In the genomic region with DNA sequence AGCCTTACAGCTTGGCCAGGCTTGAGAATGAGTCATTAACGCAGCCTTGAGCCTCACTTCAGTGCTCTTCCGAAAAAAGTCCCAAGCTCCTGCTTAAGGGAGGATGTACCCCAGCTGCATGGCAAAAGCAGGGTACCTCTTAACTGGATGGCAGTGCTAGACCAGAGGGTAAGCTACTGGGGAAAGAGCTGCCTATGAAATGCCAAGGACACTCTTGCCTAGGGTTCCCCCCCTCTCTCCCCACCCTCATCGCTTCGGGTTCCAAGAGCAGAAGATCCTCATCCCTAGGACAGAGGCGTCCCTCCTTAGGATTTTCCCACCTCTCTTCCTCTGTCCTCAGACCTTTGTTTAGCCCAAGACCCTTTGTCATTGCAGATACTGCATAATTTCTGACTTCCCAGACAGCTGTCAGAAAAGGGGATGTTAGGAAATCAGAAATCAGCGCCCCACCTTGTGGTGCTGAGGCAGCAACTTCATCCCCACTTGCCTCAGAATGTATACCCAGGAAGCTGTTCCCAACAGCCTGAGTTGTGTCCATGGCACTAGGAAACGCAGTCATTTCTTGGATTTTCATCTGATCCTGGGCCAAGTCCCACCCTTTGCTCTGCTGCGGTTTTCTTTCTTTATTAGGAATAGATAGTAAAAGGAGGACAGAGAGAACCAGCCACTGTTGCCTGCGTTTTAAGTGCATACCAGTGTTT, we compare ENCODE assay signal across 10 mouse cellular contexts. TPM values are rescaled to one million over a fixed set of nuclear protein-coding genes. Genes with fewer than 3 reads are reported as not detected.
DNase-seq lines count a peak whose midpoint lies in the region; ATAC-seq and TF ChIP-seq lines count a peak whose summit lies in the region.
"Had no signal": no experiment of that assay in that cellular context is flagged by ENCODE, and none has a peak within 500 bp of the region (broad histone marks: within the 10 kb centered on the region; RNA-seq: fewer than 3 reads in every experiment).

No protein-coding gene starts in this region.

- 68% methylated on average over 9 of the region's 9 CpGs for WGBS in hindbrain, embryonic 10.5 days
- WGBS in midbrain, embryonic 16.5 days = 39% methylated on average over 9 of the region's 9 CpGs

- peaks cover 21% of the 10 kb centered on the region for H3K27me3 ChIP-seq in hindbrain, embryonic 10.5 days (ENCODE audit: insufficient read depth, poor library complexity, severe bottlenecking)
- H3K27me3 ChIP-seq in midbrain, embryonic 16.5 days (ENCODE audit: control insufficient read depth, insufficient read depth, low read depth, low read length) = no peaks in the 10 kb centered on the region

- peaks cover 11% of the 10 kb centered on the region for H3K36me3 ChIP-seq in hindbrain, embryonic 10.5 days
- no peaks in the 10 kb centered on the region; the same call in 1 of the 2 replicates for H3K36me3 ChIP-seq in midbrain, embryonic 16.5 days (ENCODE audit: control insufficient read depth, insufficient read depth, low read length)

- ATAC-seq in midbrain, embryonic 16.5 days = no peak

- H3K4me1 ChIP-seq in cortical plate, adult 2 months (ENCODE audit: control insufficient read depth, insufficient read depth, low read length) = peaks cover 12% of the 10 kb centered on the region
- peaks cover 63% of the 10 kb centered on the region for H3K4me1 ChIP-seq in hindbrain, embryonic 10.5 days (replicated peaks)
- peaks cover 68% of the 10 kb centered on the region for H3K4me1 ChIP-seq in midbrain, embryonic 16.5 days (ENCODE audit: control insufficient read depth, insufficient read depth, low read length)

- peak; percentile 68 for TF ChIP-seq CTCF in layer of hippocampus, adult 2 months (conservative IDR thresholded peaks at IDR 0.05)
- TF ChIP-seq CTCF in cortical plate, adult 2 months (IDR thresholded peaks at IDR 0.05; ENCODE audit: extremely low read depth, insufficient read depth, low read length) = no peak

- peak overlapping the region; percentile 100 for H3K27ac ChIP-seq in layer of hippocampus, adult 2 months
- H3K27ac ChIP-seq in cortical plate, adult 2 months (ENCODE audit: insufficient read depth, low read length) = no peak overlapping the region
- peak overlapping the region; percentile 59 for H3K27ac ChIP-seq in hindbrain, embryonic 10.5 days
- H3K27ac ChIP-seq in midbrain, embryonic 16.5 days (ENCODE audit: low read length) = peak overlapping the region; percentile 47

- peak overlapping the region; percentile 92 for H3K4me2 ChIP-seq in midbrain, embryonic 16.5 days (ENCODE audit: low read length)

- TF ChIP-seq POLR2A in cortical plate, adult 2 months (IDR thresholded peaks at IDR 0.05; ENCODE audit: extremely low read depth, insufficient read depth, low read length) = no peak

- peak overlapping the region; percentile 73 for H3K4me3 ChIP-seq in layer of hippocampus, adult 2 months
- H3K4me3 ChIP-seq in cortical plate, adult 2 months (ENCODE audit: insufficient read depth, low read length) = peak overlapping the region; percentile 79
- peak overlapping the region; percentile 41; the same call in 1 of the 2 replicates for H3K4me3 ChIP-seq in hindbrain, embryonic 10.5 days
- H3K4me3 ChIP-seq in midbrain, embryonic 16.5 days (ENCODE audit: low read depth, low read length) = peak overlapping the region; percentile 46

- no peaks in the 10 kb centered on the region for H3K9me3 ChIP-seq in hindbrain, embryonic 10.5 days
- H3K9me3 ChIP-seq in midbrain, embryonic 16.5 days (replicated peaks; ENCODE audit: control insufficient read depth, low read length, poor library complexity, severe bottlenecking) = no peaks in the 10 kb centered on the region

- DNase-seq in layer of hippocampus, adult 2 months (ENCODE audit: low spot score in 2 of 2) = no peak
- DNase-seq in layer of hippocampus, adult 18-20 months (ENCODE audit: low spot score in 2 of 2) = no peak
- no peak for DNase-seq in hindbrain, embryonic 10.5 days (ENCODE audit: low spot score)
- no peak for DNase-seq in kidney, postnatal 14 days
- DNase-seq in embryo, embryonic 10.5 days (ENCODE audit: low spot score) = no peak
- no peak for DNase-seq in thymus, postnatal 10 days (ENCODE audit: low spot score in 2 of 2)
- DNase-seq: gastrocnemius, postnatal 36 days; heart, postnatal 14 days had no signal

- H3K9ac ChIP-seq in midbrain, embryonic 16.5 days (ENCODE audit: low read depth, low read length) = peak overlapping the region; percentile 57

RNA-seq across cellular contexts. Expression of a gene that starts 4.7 kb away (rescaled TPM):
- 10 to 100 TPM; 96.2 to 98.8 TPM for total RNA-seq in layer of hippocampus, adult 2 months (2021)
- total RNA-seq in layer of hippocampus, adult 18-20 months (2021) = 100 to 1,000 TPM in 1 of 2 experiments, 10 to 100 TPM in 1; 97.7 to 101 TPM
- 65.1 and 68.4 TPM in 2 replicates for polyA plus RNA-seq in cortical plate, adult 2 months (2012; rRNA removed)
- 2.3 and 2.4 TPM in 2 replicates for polyA plus RNA-seq in hindbrain, embryonic 10.5 days (2016; fragmentation: Nextera tagmentation; extraction: Ambion mirVana)
- 6.7 and 6.8 TPM in 2 replicates for polyA plus RNA-seq in midbrain, embryonic 16.5 days (2015; fragmentation: Nextera tagmentation; extraction: Ambion mirVana)
